Mouse (Mus musculus) forebrain, embryonic 10.5 days (tissue): Measurements from ENCODE around the gene Dnajb4. TPM values are rescaled to one million over a fixed set of nuclear protein-coding genes. Genes with fewer than 3 reads are reported as not detected.
A peak's percentile ranks its signal among the peaks of the same experiment; 100 is the strongest.

ENCODE experiments used
- DNase-seq: peaks from one replicate; pipeline ENCODE4 v3.0.0-alpha.2; 2017; ENCODE audit warnings: low spot score; ENCODE audit errors: extremely low spot score
- H3K27ac ChIP-seq: fragments of 300-500 bp; sonication (generic); 2 replicates; pipeline ENCODE4 v1.5.1; 2016; ENCODE audit warnings: mild to moderate bottlenecking
- H3K27me3 ChIP-seq: fragments of 300-500 bp; sonication (generic); 2 replicates; pipeline ENCODE4 v1.6.1; 2016; ENCODE audit warnings: mild to moderate bottlenecking; ENCODE audit not compliant: poor library complexity, severe bottlenecking
- H3K36me3 ChIP-seq: fragments of 300-500 bp; sonication (generic); replicated peaks from 2 replicates; pipeline ENCODE4 v1.6.1; 2016; ENCODE audit warnings: mild to moderate bottlenecking, moderate library complexity
- H3K4me1 ChIP-seq: fragments of 300-500 bp; sonication (generic); 2 replicates; pipeline ENCODE4 v1.6.1; 2016
- H3K4me3 ChIP-seq: fragments of 300-500 bp; sonication (generic); 2 replicates; pipeline ENCODE4 v1.5.1; 2016; ENCODE audit warnings: mild to moderate bottlenecking, moderate library complexity
- H3K9me3 ChIP-seq: fragments of 300-500 bp; sonication (generic); 2 replicates; pipeline ENCODE4 v1.6.1; 2016; ENCODE audit warnings: mild to moderate bottlenecking, moderate library complexity
- WGBS: fragments of 180-500 bp; shearing (Covaris S2); methylation state at CpG from one replicate; pipeline ENCODE4 v1.1.7; 2016; 5-methylcytosine and 5-hydroxymethylcytosine counted together
- polyA plus RNA-seq: library from polyadenylated mRNA; unstranded; fragments of >200 nt; fragmentation: Nextera tagmentation; extraction: Ambion mirVana; gene quantifications from 2 replicates; pipeline ENCODE4 v1.2.1, GENCODE M21; 2016

The Dnajb4 gene
- polyA plus RNA-seq, 1 experiment from 2014 or later = 16.2 TPM

- H3K9me3 ChIP-seq = no peaks in the 10 kb centered on the region
- H3K4me3 ChIP-seq = no peak overlapping the region
- H3K36me3 ChIP-seq = peaks cover 25% of the 10 kb centered on the region
- no peak for DNase-seq
- no peak overlapping the region for H3K27ac ChIP-seq
- 52% methylated on average over 9 of the region's 9 CpGs for WGBS
- H3K27me3 ChIP-seq = no peaks in the 10 kb centered on the region
- H3K4me1 ChIP-seq = peaks cover 6% of the 10 kb centered on the region
These were observed 26.6 kb downstream of the Dnajb4 start for GRCm38 (mm10) chr3:152183522-152183921.

GRCm38 (mm10) chr3:152180624-152181023 lies 29.5 kb downstream of the Dnajb4 start:
- H3K4me1 ChIP-seq = peaks cover 6% of the 10 kb centered on the region
- H3K27ac ChIP-seq = no peak overlapping the region
- 94% methylated on average over 4 of the region's 4 CpGs for WGBS
- no peak for DNase-seq
- no peaks in the 10 kb centered on the region for H3K27me3 ChIP-seq
- H3K9me3 ChIP-seq = no peaks in the 10 kb centered on the region
- H3K4me3 ChIP-seq = no peak overlapping the region
- H3K36me3 ChIP-seq = peaks cover 16% of the 10 kb centered on the region

DNA sequence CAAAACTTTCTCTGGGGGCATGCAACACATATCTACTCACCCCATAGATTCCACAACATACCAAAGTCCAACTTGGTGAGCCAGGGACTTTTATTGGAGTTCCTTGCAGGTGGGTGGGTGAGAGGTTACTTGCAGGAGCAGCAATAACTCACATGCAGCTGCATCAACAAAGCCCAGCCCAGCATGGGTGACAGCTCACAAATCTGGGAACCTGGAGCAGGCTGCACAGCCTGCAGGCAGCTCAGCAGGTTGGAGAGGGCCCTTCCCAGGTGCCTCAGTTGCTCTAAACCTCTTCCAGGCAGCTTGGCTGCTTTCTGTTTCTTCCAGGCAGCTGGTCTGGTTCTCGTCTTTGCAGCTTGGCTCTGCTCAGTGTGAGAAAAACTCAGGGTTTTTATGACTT lies 30.8 kb downstream of the Dnajb4 start:
- Histone ChIP-seq H3K4me1 (peaks cover 6% of the 10 kb centered on the region), H3K9me3 (no peaks in the 10 kb centered on the region), H3K27ac (no peak overlapping the region), H3K36me3 (peaks cover 6% of the 10 kb centered on the region; the same call in 1 of the 2 replicates), H3K27me3 (no peaks in the 10 kb centered on the region), H3K4me3 (no peak overlapping the region)
- WGBS = 81% methylated on average over 1 of the region's 1 CpGs
- DNase-seq = no peak

GRCm38 (mm10) chr3:152178816-152179215 lies 31.3 kb downstream of the Dnajb4 start:
- WGBS = 91% methylated on average over 4 of the region's 4 CpGs
- H3K9me3 ChIP-seq = no peaks in the 10 kb centered on the region
- H3K4me1 ChIP-seq = peaks cover 6% of the 10 kb centered on the region

GRCm38 (mm10) chr3:152172322-152172935 lies 37.7 kb downstream of the Dnajb4 start:
- Histone ChIP-seq H3K9me3 (no peaks in the 10 kb centered on the region; the same call in 1 of the 2 replicates), H3K36me3 (no peaks in the 10 kb centered on the region), H3K4me1 (peaks cover 1% of the 10 kb centered on the region), H3K27me3 (peaks cover 8% of the 10 kb centered on the region), H3K27ac (no peak overlapping the region), H3K4me3 (no peak overlapping the region)
- no peak for DNase-seq
- 92% methylated on average over 7 of the region's 7 CpGs for WGBS

More at GRCm38 (mm10) chr3:152178816-152179215, 31.3 kb downstream of the Dnajb4 start:
- no peak for DNase-seq
- H3K27ac ChIP-seq = no peak overlapping the region
- H3K27me3 ChIP-seq = no peaks in the 10 kb centered on the region
- no peak overlapping the region for H3K4me3 ChIP-seq
- H3K36me3 ChIP-seq = peaks cover 5% of the 10 kb centered on the region; the same call in 1 of the 2 replicates

GRCm38 (mm10) chr3:152171862-152172261 lies 38.2 kb downstream of the Dnajb4 start:
- no peak for DNase-seq
- H3K36me3 ChIP-seq = no peaks in the 10 kb centered on the region
- 81% methylated on average over 7 of the region's 7 CpGs for WGBS
- no peak overlapping the region for H3K27ac ChIP-seq
- peaks cover 13% of the 10 kb centered on the region for H3K27me3 ChIP-seq
- H3K4me1 ChIP-seq = peaks cover 7% of the 10 kb centered on the region
- no peak overlapping the region for H3K4me3 ChIP-seq
- H3K9me3 ChIP-seq = no peaks in the 10 kb centered on the region; the same call in 1 of the 2 replicates

- peaks cover 20% of the 10 kb centered on the region for H3K27me3 ChIP-seq
- H3K4me3 ChIP-seq = no peak overlapping the region
- WGBS = 80% methylated on average over 2 of the region's 2 CpGs
- DNase-seq = no peak
- no peaks in the 10 kb centered on the region for H3K36me3 ChIP-seq
- H3K9me3 ChIP-seq = no peaks in the 10 kb centered on the region; the same call in 1 of the 2 replicates
- H3K27ac ChIP-seq = no peak overlapping the region
- H3K4me1 ChIP-seq = peaks cover 13% of the 10 kb centered on the region
These were observed 38.9 kb downstream of the Dnajb4 start for GRCm38 (mm10) chr3:152171236-152171635.

- Histone ChIP-seq H3K9me3 (no peaks in the 10 kb centered on the region; the same call in 1 of the 2 replicates), H3K4me3 (no peak overlapping the region), H3K27ac (no peak overlapping the region), H3K27me3 (peaks cover 28% of the 10 kb centered on the region), H3K4me1 (peaks cover 21% of the 10 kb centered on the region), H3K36me3 (no peaks in the 10 kb centered on the region)
- no peak for DNase-seq
- WGBS = 74% methylated on average over 1 of the region's 1 CpGs
These were observed 39.7 kb downstream of the Dnajb4 start for GRCm38 (mm10) chr3:152170407-152170806.

DNA sequence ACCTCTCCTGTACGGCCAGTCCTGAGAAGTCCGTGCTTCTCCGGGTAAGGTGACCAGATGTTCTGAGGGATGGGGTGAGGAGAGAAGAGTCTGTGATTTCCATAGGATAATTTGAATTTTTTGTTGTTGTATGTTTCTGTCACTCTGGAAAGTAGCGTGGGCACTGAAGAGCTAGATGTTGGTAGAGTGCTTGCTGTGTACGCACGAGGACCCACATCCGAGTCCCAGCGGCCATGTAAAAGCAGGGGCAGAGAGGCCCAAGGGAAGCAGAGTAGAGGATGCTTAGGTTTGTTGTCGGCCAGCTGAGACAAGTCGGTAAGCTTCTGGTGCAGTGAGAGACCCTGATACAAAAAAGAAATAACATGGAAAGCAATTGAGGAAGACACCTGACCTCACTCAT lies 42.1 kb downstream of the Dnajb4 start:
- Histone ChIP-seq H3K9me3 (no peaks in the 10 kb centered on the region; the same call in 1 of the 2 replicates), H3K36me3 (no peaks in the 10 kb centered on the region), H3K4me1 (peaks cover 28% of the 10 kb centered on the region), H3K27me3 (peaks cover 49% of the 10 kb centered on the region), H3K27ac (no peak overlapping the region), H3K4me3 (no peak overlapping the region)
- 94% methylated on average over 10 of the region's 10 CpGs for WGBS
- DNase-seq = no peak

GRCm38 (mm10) chr3:152166699-152167451 lies 43.2 kb downstream of the Dnajb4 start:
- Histone ChIP-seq H3K27me3 (peaks cover 49% of the 10 kb centered on the region), H3K36me3 (no peaks in the 10 kb centered on the region), H3K4me1 (peaks cover 28% of the 10 kb centered on the region), H3K4me3 (peak overlapping the region; percentile 65), H3K27ac (no peak overlapping the region), H3K9me3 (no peaks in the 10 kb centered on the region; the same call in 1 of the 2 replicates)
- 11% methylated on average over 29 of the region's 29 CpGs for WGBS
- DNase-seq = peak; percentile 35

DNA sequence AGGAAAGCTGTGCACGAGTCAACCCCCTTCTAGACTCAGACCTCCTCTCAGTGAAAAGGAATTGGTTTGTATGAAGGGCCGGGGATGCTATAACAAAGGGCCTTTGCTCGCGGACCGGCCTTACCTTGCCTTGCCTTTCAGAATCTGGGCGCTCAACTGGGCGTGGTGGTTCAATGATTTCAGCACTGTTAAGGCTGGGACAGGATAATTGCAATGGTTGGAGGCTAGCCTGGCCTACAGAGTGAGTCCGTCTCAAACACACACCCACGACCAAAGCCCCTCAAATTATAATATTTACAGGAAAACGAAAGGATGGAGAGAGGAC lies 44.0 kb downstream of the Dnajb4 start, which contains the start of gene Gipc2:
TSS of gene Gipc2 (minus strand) at position 132 of the 325 bp plus-strand sequence.
- peak within 1 kb of the TSS; percentile 79 for H3K27ac ChIP-seq
- H3K9me3 ChIP-seq = no peaks in the 10 kb centered on the region; the same call in 1 of the 2 replicates
- 5% methylated on average over 10 of the region's 10 CpGs for WGBS
- peak within 1 kb of the TSS; percentile 65 for H3K4me3 ChIP-seq
- peaks cover 28% of the 10 kb centered on the region for H3K4me1 ChIP-seq
- peak; percentile 30 for DNase-seq
- H3K36me3 ChIP-seq = no peaks in the 10 kb centered on the region
- peaks cover 53% of the 10 kb centered on the region for H3K27me3 ChIP-seq

- Histone ChIP-seq H3K4me1 (peaks cover 28% of the 10 kb centered on the region), H3K27me3 (peaks cover 56% of the 10 kb centered on the region), H3K4me3 (peak overlapping the region; percentile 65), H3K9me3 (no peaks in the 10 kb centered on the region; the same call in 1 of the 2 replicates), H3K27ac (peak overlapping the region; percentile 79), H3K36me3 (no peaks in the 10 kb centered on the region)
- peak; percentile 50 for DNase-seq
- WGBS = 1% methylated on average over 53 of the region's 53 CpGs
These were observed 44.6 kb downstream of the Dnajb4 start for GRCm38 (mm10) chr3:152165351-152166098.
